Mouse (Mus musculus) retina, postnatal 1 day (tissue): ENCODE data around the gene Tnfaip8l2.
"Not testable (repeated sequence)": the region's sequence is repeated elsewhere in the genome, so short reads cannot be mapped to it uniquely, and the experiment has no call there.

Source experiments
- DNase-seq: peaks from one replicate; pipeline ENCODE4 v3.0.0-alpha.2; 2012

The Tnfaip8l2 gene

DNA sequence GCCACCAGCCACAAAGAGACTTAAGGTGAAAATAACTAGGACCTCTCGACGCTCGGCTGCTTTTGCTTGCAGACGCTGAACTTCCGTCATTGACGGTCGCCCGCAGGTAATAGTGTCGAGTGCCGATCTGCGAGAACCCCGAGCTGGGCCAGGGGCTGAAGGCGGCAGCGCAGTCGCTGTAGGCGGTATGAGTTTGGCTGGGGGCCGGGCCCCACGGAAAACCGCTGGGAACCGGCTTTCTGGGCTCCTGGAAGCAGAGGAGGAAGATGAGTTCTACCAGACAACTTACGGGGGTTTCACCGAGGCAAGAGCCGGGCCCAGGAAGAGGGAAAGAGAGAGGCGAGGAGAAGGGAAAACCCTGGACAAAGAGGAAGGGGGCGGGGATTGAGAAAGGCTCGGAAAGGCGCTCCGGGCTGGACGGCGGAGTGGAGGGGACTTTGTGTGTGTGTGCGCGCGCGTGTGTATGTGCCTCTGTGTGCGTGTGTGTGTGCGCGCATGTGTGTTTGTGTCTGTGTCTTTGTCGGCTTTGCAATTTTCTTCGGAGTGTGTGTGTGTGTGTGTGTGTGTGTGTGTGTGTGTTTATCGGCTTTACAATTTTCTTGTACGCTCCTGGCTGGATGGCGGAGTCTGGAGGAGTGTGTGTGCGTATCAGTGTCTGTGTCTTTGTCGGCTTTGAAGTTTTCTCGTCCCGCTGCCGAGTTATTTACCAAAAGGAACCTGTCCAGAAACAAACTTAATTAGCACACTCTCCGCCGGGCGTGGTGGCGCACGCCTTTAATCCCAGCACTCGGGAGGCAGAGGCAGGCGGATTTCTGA, 31.0 kb downstream of the Tnfaip8l2 start, which contains the start of gene Vps72:
Vps72 (plus strand) TSS at position 112 of the 816 bp plus-strand sequence.
- peak; percentile 95 for DNase-seq

DNA sequence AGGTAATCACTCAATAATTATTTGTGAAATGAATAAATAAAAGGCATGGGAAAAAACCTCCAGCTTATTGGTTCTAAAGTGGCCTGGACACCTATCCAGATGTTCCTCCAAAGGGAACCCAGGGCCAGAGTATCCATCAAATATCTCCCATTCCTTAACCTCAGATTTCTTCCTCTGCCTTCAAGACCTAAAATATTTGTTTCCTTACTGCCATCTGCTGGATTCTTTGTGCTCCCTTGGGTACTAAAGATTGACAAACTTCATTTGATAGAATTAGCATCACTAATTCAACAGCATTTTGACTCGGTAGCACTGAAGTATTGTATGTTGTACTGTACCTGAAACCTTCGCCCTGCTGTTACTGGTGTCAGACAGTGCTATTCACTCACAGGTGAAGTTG, 34.3 kb downstream of the Tnfaip8l2 start:
- DNase-seq: peak; percentile 25

DNA sequence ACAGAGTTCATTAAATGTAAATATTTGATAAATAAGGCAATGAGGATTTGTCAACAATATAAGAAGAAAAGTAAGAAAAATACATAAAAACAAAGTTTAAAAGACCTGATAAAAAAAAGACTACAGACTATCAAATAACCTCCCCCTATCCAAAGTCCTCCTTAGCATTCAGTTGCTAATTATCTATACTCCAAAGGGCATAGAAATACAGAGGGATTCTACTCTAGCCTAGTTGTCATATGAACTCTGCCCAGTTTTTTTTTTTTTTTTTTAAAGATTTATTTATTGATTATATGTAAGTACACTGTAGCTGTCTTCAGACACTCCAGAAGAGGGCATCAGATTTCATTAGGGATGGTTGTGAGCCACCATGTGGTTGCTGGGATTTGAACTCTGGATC, 34.9 kb downstream of the Tnfaip8l2 start:
- DNase-seq: not testable (repeated sequence)

DNA sequence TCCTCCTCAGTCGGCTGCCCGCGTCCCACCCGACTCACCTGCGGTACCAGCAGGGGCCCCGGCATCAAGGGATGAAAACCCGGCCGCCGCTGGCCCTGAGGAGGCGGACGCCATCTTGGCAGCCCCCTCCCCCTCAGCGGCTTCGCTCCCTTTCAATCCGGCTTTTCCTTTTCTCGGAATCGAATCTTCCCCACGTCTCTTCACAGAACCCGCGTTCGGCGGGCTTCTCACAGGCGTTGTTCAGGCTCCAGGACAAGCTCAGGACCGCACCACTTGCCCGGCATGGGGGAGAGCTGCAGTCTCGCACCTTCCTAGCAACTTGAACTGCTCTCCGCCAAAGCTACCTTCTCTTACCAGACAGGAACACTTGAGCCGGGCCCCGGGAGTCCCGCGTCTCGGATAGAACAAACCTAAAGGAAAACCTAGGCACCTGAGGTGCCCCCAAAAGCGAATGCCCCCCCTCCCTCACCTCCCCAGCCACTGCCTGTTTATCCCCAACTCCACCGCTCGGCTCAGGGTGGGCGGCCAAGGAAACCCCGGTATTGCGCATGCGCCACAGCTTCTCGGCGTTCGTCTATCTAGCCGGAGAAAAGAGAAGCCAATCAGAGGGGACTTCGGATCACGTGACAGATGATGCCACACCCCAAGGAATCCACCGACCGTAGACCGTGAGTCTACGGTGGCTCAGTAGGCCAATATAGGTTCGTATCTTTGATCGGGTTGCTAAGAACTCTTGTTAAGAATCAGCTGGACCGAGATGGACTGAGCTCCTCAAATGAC, 35.6 kb downstream of the Tnfaip8l2 start, which contains the start of gene Pip5k1a:
Pip5k1a (minus strand) TSS at position 593 of the 780 bp plus-strand sequence.
- DNase-seq: peak; percentile 100

DNA sequence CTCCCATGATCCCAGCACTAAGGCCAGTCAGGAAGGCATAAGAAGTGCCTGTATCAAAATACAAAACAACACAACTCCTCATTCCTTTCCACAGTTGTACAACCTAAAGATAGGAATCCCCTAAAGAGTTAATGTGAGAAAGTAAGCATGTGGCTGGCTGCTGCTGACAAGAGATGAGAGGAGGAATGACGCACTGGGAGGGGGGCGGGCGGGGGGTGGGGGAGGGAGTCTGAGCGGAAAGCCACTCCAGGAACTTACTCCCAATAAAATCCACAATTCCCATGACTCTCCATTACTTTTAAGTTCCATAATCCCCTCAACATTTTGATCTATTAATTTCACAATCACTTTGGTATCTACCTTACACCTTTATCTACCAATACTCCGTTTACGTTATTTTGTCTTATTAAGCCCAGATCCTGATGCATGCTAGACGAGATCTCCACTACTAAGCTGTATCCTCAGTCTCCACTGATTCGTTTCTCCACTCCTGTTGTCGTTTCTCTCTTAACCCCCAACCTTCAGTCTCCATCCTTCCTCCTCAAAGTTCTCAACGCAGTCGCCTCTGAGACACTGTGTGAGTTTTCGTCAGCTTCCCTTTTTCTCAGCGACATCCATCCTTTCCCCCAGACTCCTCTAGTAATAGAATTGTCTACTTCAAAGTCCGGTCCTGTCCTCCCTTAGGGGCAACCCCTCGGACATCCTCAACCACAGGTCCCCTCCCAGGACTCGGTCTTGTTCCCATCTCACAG, 36.4 kb downstream of the Tnfaip8l2 start:
- peak; percentile 4 for DNase-seq

DNA sequence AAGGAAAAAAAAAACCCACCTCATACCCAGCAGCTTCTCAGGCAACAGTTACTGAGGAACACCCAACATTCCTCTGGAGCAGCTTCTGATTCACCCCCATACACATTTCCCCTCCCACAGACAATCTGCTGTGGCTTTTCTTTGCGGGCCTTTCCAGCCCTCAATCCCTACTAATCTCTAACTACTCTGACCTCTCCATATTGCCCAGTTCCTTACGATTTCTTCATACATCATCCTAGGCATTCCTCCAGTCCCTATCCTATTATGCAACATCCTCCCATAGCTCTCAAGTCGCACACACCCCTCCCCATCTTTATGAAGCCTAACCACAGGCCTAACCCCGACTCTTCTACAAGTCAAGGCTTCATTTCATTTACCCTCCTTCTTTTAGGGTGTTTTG, 37.0 kb downstream of the Tnfaip8l2 start:
- DNase-seq: no peak

DNA sequence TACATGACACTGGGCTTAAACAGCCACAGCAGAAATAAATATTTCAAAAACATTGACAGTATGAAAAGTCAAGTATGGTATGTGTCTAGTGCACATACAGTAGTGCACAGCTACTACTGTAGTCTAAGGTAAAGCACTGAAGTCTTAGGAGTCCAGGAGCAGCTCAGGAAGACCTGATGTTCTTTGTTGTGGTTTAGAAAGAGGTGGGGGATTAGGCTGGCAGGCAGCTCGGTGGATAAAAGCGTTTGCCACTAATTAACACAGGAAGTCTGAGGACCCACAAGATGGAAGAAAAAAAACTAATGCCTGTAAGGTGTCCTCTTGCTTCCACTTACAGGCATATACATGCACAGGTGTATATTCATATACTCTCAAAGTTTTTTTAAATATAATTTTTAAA, 41.3 kb downstream of the Tnfaip8l2 start:
- no peak for DNase-seq
